Mouse (Mus musculus): ENCODE results near the gene Ccdc151. TPM values are rescaled to one million over a fixed set of nuclear protein-coding genes. Genes with fewer than 3 reads are reported as not detected.

Gene Ccdc151
- polyA plus RNA-seq (2015; fragmentation: Nextera tagmentation; extraction: Ambion mirVana) = 5.9 and 6.4 TPM in 2 replicates

DNA sequence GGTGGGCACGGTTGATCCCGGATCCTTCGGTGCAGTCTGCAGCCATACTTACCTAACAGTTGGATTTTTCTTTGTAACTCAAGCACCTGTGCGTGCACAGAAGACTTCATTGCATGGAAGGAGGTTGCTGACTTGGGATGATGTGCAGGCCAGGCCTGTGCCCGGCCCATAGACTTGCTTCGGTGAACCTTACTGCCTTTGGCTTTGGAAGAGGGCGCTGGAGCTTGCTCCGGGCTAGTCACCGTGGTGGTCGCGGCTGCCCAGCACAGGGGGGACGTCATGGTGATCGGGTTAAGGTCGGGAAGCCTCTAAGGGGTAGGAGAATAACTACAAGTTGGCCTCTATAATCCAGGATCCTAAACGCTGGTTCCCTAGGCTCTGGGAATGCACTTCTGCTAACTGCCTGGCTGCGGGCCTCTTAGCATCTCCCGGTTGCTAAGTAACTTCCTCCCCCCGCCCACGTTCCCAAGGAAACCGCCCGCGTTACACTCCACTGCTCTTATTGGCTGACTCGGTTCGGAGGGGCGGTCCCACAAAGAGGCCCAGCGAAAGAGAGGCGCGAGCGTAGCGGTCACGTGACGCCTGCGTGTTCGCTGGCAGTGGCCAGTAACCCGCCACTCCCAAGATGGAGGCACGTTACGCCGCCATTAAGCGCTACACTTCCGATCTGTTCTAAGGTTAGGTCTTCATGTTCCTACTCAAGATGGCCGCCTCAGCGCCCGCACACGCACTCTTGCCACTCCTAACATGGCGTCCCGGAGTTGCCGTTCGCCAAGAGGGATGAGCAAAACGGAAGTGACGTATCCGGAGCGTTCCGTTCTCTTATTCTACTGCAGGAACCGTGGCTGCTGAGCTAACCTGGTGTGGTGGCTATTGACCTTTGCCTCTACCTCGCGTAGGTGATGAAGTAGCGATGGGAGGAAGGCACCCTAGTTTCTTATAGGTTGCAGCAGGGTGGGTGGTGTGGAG, at the start of gene Ccdc151, which contains the start of gene Prkcsh:
Gene Ccdc151 (minus strand): TSS at position 441 of the 969 bp plus-strand sequence.
Gene Prkcsh (plus strand): TSS at position 613 of the 969 bp plus-strand sequence.
- H3K4me2 ChIP-seq (ENCODE audit: low read length) = peak within 1 kb of the TSS; percentile 91
- peaks cover 9% of the 10 kb centered on the region; the same call in 1 of the 2 replicates for H3K36me3 ChIP-seq (ENCODE audit: control insufficient read depth, insufficient read depth, low read length)
- H3K27ac ChIP-seq (ENCODE audit: low read depth, low read length) = peak within 1 kb of the TSS; percentile 77
- H3K27me3 ChIP-seq (replicated peaks; ENCODE audit: control insufficient read depth, insufficient read depth, low read length) = no peaks in the 10 kb centered on the region
- WGBS = 6% methylated on average over 57 of the region's 57 CpGs
- peak; percentile 99 for ATAC-seq
- H3K9ac ChIP-seq (ENCODE audit: low read depth, low read length) = peak within 1 kb of the TSS; percentile 77
- H3K4me1 ChIP-seq (ENCODE audit: control insufficient read depth, insufficient read depth, low read depth, low read length) = peaks cover 24% of the 10 kb centered on the region
- H3K9me3 ChIP-seq (ENCODE audit: control insufficient read depth, low read length) = no peaks in the 10 kb centered on the region
- peak within 1 kb of the TSS; percentile 75 for H3K4me3 ChIP-seq (ENCODE audit: low read length)

DNA sequence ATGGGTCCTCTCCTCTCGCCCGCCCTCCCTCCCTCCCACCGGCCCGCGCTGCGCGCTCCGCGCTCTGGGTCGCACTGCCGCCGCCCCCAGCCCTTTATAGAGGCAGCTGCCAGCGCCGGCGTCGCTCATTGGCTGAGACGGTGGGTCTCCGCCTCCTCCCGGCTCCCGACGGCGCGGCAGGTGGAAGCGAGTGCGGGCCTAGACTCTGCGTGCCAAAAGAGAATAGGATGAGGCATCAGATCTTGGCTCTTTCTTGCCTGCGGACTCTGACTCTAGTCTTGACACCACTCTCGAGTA, 49.5 kb upstream of the Ccdc151 start, which contains the start of gene Elavl3:
Gene Elavl3 (minus strand): TSS at position 66 of the 297 bp plus-strand sequence.
- peak within 1 kb of the TSS; percentile 89 for H3K9ac ChIP-seq (ENCODE audit: low read depth, low read length)
- no peaks in the 10 kb centered on the region for H3K9me3 ChIP-seq (ENCODE audit: control insufficient read depth, low read length)
- peak within 1 kb of the TSS; percentile 95 for H3K27ac ChIP-seq (ENCODE audit: low read depth, low read length)
- peak within 1 kb of the TSS; percentile 82 for H3K4me3 ChIP-seq (ENCODE audit: low read length)
- H3K27me3 ChIP-seq (replicated peaks; ENCODE audit: control insufficient read depth, insufficient read depth, low read length) = no peaks in the 10 kb centered on the region
- 1% methylated on average over 28 of the region's 28 CpGs for WGBS
- ATAC-seq = peak; percentile 68
- H3K4me2 ChIP-seq (ENCODE audit: low read length) = peak within 1 kb of the TSS; percentile 80
- no peaks in the 10 kb centered on the region for H3K36me3 ChIP-seq (ENCODE audit: control insufficient read depth, insufficient read depth, low read length)
- peaks cover 36% of the 10 kb centered on the region for H3K4me1 ChIP-seq (ENCODE audit: control insufficient read depth, insufficient read depth, low read depth, low read length)

DNA sequence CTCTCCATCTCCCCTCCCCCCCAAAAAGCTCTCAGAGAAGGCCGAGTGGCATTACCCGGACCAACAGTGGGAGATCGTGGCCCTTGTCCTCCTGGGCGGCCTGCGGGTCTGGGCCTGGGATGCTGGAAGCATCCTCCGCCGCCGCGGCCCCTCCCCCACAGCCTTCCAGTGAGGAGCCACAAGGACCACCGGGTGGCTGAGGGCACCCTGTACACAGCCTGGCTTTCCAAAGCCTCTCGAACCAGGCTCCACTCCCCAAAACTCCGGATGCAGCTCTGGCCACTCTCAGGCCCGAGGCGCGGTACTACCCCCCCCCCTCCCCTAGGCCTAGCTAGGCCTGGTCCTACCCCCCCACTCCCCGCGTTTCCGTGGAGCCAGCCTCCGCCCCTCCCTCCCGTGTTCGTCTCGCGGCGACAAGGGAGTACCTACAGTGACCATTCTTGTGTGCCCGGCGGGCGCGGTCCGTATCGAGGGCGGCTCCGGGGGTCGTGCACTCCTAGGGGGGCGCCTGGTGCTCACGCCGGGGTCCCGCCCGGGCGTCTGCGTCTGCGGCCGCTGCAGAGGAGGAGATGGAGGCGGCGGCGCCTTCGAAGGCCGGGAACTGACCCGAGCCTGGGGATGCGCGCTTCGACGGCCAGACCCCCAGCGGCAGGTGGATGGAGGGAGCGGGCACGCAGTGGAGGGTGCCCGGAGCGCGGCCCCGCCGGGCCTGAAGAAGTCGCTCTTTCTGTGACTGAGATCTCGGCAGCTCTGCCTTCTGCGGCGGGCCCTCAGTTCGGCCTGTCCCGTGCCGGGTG, 48.9 kb upstream of the Ccdc151 start:
- peak overlapping the region; percentile 95 for H3K27ac ChIP-seq (ENCODE audit: low read depth, low read length)
- peak overlapping the region; percentile 89 for H3K9ac ChIP-seq (ENCODE audit: low read depth, low read length)
- no peaks in the 10 kb centered on the region for H3K36me3 ChIP-seq (ENCODE audit: control insufficient read depth, insufficient read depth, low read length)
- no peaks in the 10 kb centered on the region for H3K9me3 ChIP-seq (ENCODE audit: control insufficient read depth, low read length)
- H3K27me3 ChIP-seq (replicated peaks; ENCODE audit: control insufficient read depth, insufficient read depth, low read length) = no peaks in the 10 kb centered on the region
- WGBS = under 1% methylated on average over 52 of the region's 67 CpGs
- H3K4me3 ChIP-seq (ENCODE audit: low read length) = peak overlapping the region; percentile 82
- peak; percentile 10 for ATAC-seq
- peaks cover 39% of the 10 kb centered on the region for H3K4me1 ChIP-seq (ENCODE audit: control insufficient read depth, insufficient read depth, low read depth, low read length)
- peak overlapping the region; percentile 80 for H3K4me2 ChIP-seq (ENCODE audit: low read length)

- H3K36me3 ChIP-seq (ENCODE audit: control insufficient read depth, insufficient read depth, low read length) = no peaks in the 10 kb centered on the region
- peak overlapping the region; percentile 89 for H3K9ac ChIP-seq (ENCODE audit: low read depth, low read length)
- H3K27me3 ChIP-seq (replicated peaks; ENCODE audit: control insufficient read depth, insufficient read depth, low read length) = no peaks in the 10 kb centered on the region
- peak overlapping the region; percentile 82 for H3K4me3 ChIP-seq (ENCODE audit: low read length)
- WGBS = under 1% methylated on average over 26 of the region's 43 CpGs
- peak overlapping the region; percentile 95 for H3K27ac ChIP-seq (ENCODE audit: low read depth, low read length)
- H3K9me3 ChIP-seq (ENCODE audit: control insufficient read depth, low read length) = no peaks in the 10 kb centered on the region
- peak overlapping the region; percentile 80 for H3K4me2 ChIP-seq (ENCODE audit: low read length)
- ATAC-seq = peak; percentile 14
- H3K4me1 ChIP-seq (ENCODE audit: control insufficient read depth, insufficient read depth, low read depth, low read length) = peaks cover 39% of the 10 kb centered on the region
Observed at GRCm38 (mm10) chr9:22050351-22050889, 48.0 kb upstream of the Ccdc151 start.

DNA sequence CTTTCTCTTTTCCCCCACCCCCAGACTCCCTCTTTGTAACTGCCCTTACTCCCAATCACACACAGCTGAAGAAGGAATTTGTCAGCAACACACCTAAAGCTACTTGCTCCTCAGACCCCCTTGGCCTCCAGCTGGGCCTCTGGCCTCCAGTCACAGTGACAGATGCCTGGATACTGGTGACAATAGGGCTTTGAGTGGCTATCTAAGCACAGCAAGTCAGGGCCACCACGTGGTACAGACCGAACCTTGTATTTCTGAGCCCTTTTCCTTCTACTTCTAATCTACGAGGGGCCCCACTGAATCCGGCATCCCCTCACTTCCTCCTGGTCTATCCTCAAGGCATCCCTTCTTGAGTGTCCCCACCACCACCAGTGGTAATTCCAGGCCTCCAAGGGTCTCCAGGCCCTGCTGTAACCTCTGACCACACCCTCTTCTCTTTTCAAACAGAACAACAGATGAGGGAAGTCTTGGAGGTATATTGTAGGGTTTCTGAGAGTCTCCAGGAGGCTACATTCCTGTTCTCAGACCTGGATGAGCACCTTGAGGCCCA, 47.4 kb upstream of the Ccdc151 start:
- H3K4me1 ChIP-seq (ENCODE audit: control insufficient read depth, insufficient read depth, low read depth, low read length) = peaks cover 38% of the 10 kb centered on the region
- WGBS = 19% methylated on average over 4 of the region's 4 CpGs
- H3K4me2 ChIP-seq (ENCODE audit: low read length) = peak overlapping the region; percentile 80
- ATAC-seq = no peak
- no peaks in the 10 kb centered on the region for H3K27me3 ChIP-seq (replicated peaks; ENCODE audit: control insufficient read depth, insufficient read depth, low read length)
- peak overlapping the region; percentile 82 for H3K4me3 ChIP-seq (ENCODE audit: low read length)
- H3K9ac ChIP-seq (ENCODE audit: low read depth, low read length) = peak overlapping the region; percentile 89
- no peaks in the 10 kb centered on the region for H3K9me3 ChIP-seq (ENCODE audit: control insufficient read depth, low read length)
- peak overlapping the region; percentile 95 for H3K27ac ChIP-seq (ENCODE audit: low read depth, low read length)
- no peaks in the 10 kb centered on the region for H3K36me3 ChIP-seq (ENCODE audit: control insufficient read depth, insufficient read depth, low read length)

DNA sequence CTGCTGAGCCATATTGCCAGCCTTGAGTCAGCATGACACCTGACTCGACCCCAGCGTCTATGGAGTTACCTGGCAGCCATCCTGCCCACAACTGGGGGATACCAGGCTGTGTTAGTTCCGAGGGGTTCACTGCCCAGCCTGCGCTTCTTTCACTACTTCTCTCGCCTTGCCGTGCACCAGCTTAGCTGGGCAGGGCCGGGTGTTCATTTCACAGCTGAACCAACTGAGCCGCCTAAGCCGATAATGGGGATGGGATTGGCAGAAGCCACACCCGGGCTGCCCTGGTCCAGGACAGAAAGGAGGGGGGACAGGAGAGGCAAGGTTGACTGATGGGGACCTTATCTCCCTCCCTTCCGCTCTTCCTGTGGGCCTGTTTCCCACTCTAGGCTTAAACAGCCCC, 46.9 kb upstream of the Ccdc151 start:
- Histone ChIP-seq H3K9ac (ENCODE audit: low read depth, low read length) (peak overlapping the region; percentile 89), H3K9me3 (ENCODE audit: control insufficient read depth, low read length) (no peaks in the 10 kb centered on the region), H3K4me2 (ENCODE audit: low read length) (peak overlapping the region; percentile 80), H3K36me3 (ENCODE audit: control insufficient read depth, insufficient read depth, low read length) (no peaks in the 10 kb centered on the region), H3K4me1 (ENCODE audit: control insufficient read depth, insufficient read depth, low read depth, low read length) (peaks cover 33% of the 10 kb centered on the region), H3K27ac (ENCODE audit: low read depth, low read length) (peak overlapping the region; percentile 95), H3K27me3 (replicated peaks; ENCODE audit: control insufficient read depth, insufficient read depth, low read length) (no peaks in the 10 kb centered on the region), H3K4me3 (ENCODE audit: low read length) (peak overlapping the region; percentile 82)
- ATAC-seq = no peak
- 50% methylated on average over 11 of the region's 11 CpGs for WGBS

DNA sequence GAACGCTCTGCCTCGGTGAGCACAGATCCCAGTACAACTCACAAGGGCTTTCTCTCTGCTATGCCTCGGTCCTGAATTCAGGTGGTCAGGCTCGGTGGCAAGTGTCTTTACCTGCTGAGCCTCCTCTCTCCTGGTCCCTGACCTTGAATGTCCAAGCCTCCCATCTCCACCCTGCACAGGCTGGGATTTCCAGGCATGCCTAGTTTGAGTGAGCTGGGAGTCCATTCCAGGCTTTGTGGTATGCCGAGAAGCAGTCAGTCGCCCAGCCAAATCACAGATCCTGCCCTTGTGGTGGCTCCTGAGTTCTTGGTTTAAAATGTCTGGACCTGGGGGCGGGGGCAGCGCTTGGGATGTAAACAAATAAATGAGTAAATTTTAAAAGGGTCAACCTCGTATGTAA, 44.9 kb upstream of the Ccdc151 start:
- Histone ChIP-seq H3K4me2 (ENCODE audit: low read length) (peak overlapping the region; percentile 38), H3K9me3 (ENCODE audit: control insufficient read depth, low read length) (no peaks in the 10 kb centered on the region), H3K36me3 (ENCODE audit: control insufficient read depth, insufficient read depth, low read length) (no peaks in the 10 kb centered on the region), H3K4me3 (ENCODE audit: low read length) (no peak overlapping the region), H3K27me3 (replicated peaks; ENCODE audit: control insufficient read depth, insufficient read depth, low read length) (no peaks in the 10 kb centered on the region), H3K9ac (ENCODE audit: low read depth, low read length) (no peak overlapping the region), H3K27ac (ENCODE audit: low read depth, low read length) (no peak overlapping the region), H3K4me1 (ENCODE audit: control insufficient read depth, insufficient read depth, low read depth, low read length) (peaks cover 32% of the 10 kb centered on the region)
- WGBS = 53% methylated on average over 9 of the region's 9 CpGs
- no peak for ATAC-seq

DNA sequence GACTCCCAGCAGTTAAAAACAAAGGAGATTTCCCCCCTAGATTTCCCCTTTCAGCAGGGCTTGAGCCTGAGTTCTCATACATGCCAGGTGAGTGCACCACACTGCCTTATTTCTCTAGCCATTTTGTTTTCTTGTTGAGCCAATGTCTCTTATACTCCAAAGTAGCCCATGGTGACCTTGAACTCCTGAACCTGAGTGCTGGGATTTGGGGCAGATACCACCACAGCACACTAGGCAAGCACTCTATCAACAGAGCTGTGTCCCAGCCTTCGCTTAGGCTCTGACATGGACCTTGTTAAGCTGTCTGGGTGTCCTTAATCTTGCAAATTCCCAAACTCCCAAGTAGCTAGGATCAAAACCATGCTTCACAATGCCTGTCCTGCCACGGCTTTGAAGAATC, 39.4 kb upstream of the Ccdc151 start:
- 66% methylated on average over 2 of the region's 2 CpGs for whole genome bisulfite sequencing
- Histone ChIP-seq H3K4me2 (ENCODE audit: low read length) (no peak overlapping the region), H3K27ac (ENCODE audit: low read depth, low read length) (no peak overlapping the region), H3K27me3 (replicated peaks; ENCODE audit: control insufficient read depth, insufficient read depth, low read length) (no peaks in the 10 kb centered on the region), H3K36me3 (ENCODE audit: control insufficient read depth, insufficient read depth, low read length) (no peaks in the 10 kb centered on the region), H3K4me3 (ENCODE audit: low read length) (no peak overlapping the region), H3K4me1 (ENCODE audit: control insufficient read depth, insufficient read depth, low read depth, low read length) (peaks cover 2% of the 10 kb centered on the region; the same call in 1 of the 2 replicates), H3K9ac (ENCODE audit: low read depth, low read length) (no peak overlapping the region), H3K9me3 (ENCODE audit: control insufficient read depth, low read length) (no peaks in the 10 kb centered on the region)
- no peak for ATAC-seq

Data from hindbrain, embryonic 16.5 days (tissue).